Mouse (Mus musculus): ENCODE measurements around the gene Bace2.

Gene Bace2

DNA sequence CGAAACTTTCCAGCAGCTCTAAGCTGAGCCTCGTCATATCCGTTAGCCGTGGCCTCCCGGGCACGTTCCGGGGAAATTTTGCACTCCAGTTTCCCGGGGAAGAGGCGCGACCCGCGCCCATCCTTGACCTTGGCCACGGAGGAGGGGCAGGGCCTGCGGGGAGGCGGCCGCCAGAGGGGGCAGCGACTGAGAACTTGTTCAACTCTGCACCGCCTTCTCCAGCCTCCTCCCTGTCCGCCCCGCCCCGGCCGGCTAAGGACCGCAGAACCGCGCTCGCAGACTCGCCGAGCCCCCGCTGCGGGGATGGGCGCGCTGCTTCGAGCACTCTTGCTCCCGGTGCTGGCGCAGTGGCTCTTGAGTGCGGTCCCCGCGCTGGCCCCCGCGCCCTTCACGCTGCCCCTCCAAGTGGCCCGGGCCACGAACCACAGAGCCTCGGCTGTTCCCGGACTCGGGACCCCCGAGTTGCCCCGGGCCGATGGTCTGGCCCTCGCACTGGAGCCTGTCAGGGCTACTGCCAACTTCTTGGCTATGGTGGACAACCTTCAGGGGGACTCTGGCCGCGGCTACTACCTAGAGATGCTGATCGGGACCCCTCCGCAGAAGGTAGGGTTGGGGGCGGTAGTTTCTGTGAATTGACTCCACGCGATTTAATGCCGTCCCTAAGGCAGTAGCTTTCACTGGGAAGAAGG, at the start of gene Bace2:
Gene Bace2 (plus strand): TSS at position 244 of the 689 bp plus-strand sequence.
- peak in 1 of 2 experiments; percentile 8 for DNase-seq (ENCODE audit: low spot score in 2 of 2)

GRCm38 (mm10) chr16:97307594-97307993, 48.9 kb upstream of the Bace2 start:
- no peak for DNase-seq (ENCODE audit: low spot score in 2 of 2)

DNA sequence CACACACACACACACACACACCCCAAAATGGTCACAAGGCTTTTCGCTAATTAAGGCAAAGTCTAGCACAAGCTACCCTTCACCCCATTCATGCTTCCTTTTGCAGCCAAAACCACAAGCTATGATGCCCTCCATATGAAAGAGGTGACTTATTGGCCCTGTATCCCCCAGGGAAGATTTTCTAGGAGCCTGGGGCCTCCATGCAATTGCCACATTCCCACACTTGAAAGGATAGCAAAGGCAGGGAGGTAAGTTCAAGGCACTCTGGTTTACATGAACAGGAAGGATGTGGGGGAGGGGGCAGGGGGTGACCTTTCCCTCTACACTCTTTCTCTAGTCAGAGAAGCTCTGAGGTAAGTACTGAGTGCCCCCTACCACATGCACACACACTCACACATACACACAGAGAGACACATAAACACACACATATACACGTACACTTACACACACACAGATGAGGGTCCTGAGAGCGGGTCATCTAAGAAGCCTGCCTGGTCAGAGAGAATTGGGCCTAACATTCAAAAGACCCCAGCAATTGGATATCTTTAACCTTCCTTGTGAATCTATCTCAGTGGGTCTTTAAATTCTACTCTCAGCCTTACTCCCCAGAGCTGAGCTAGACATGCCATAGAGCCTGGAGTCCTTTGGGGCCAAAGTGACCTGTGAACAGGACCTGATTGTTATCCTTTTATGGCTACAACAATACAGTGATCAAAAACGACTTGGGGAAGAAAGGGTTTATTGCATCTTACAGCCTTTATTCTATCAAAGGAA, 46.6 kb upstream of the Bace2 start:
- DNase-seq (ENCODE audit: low spot score in 2 of 2), result no peak

- DNase-seq (ENCODE audit: low spot score in 2 of 2), result no peak
Observed at GRCm38 (mm10) chr16:97310570-97310846, 46.0 kb upstream of the Bace2 start.

DNA sequence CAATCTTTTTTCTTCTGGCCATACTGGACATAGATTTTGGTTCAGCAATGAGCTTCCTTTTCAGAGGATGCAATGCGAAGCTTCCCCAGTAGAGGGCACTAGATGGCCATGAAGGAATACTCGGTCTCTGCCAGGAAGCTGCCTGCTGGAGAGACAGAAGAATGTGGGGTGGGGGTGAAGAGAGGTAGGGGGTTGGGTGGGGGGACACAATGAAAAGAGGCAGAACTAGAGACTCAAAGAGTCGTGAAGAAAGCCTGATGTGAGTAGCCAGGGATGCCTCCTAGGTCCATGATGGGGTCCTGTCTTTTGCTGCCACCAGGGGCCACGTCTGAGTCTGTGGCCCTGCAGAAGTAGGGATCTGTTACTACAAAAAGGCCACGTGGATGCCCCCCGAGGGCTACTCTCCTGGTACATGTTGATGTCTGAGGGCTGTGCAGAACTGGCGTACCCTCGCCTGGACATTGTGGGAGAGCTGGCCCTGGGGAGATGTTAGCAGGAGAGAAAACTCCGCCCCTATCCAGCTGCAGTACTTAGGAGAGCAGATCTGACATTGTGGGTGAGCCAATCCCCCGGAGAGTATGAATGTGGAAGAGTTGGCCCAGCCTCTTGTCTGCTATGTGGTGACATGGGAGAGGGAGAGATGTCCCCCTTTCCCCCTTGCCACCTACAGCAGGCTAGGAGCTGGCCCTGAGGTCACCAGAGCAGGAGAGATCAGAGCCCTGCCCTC, 43.4 kb upstream of the Bace2 start:
- peak; percentile 33 to 78 for DNase-seq (ENCODE audit: low spot score in 2 of 2)

GRCm38 (mm10) chr16:97321576-97321975, 35.0 kb upstream of the Bace2 start:
- DNase-seq (ENCODE audit: low spot score in 2 of 2), result no peak

- DNase-seq (ENCODE audit: low spot score in 2 of 2), result no peak
Observed at GRCm38 (mm10) chr16:97322604-97323003, 33.9 kb upstream of the Bace2 start.

GRCm38 (mm10) chr16:97325975-97326374, 30.6 kb upstream of the Bace2 start:
- peak in 1 of 2 experiments; percentile 31 for DNase-seq (ENCODE audit: low spot score in 2 of 2)

DNA sequence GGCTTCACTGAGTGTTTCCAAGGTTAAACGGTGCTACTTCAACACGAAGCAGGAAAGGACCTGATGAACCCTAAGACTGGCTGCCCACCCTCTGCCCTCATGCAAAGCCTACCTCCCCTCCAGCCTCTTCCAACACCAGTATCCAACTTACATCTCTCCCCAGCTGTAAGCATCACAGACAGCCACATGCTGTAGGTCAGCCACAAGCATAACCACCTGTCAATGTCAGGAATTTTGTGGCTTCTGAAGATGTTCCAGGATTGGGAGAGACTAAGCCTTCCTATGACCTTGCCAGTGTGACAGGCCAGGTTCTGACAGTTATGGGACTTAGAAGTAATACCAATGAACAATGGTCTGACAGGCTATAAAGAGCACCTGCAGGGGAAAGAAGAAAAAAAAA, 27.9 kb upstream of the Bace2 start:
- DNase-seq (ENCODE audit: low spot score in 2 of 2), result no peak

GRCm38 (mm10) chr16:97353013-97353412, 3.5 kb upstream of the Bace2 start:
- no peak for DNase-seq (ENCODE audit: low spot score in 2 of 2)

GRCm38 (mm10) chr16:97354632-97355031, 1.9 kb upstream of the Bace2 start:
- no peak for DNase-seq (ENCODE audit: low spot score in 2 of 2)

DNA sequence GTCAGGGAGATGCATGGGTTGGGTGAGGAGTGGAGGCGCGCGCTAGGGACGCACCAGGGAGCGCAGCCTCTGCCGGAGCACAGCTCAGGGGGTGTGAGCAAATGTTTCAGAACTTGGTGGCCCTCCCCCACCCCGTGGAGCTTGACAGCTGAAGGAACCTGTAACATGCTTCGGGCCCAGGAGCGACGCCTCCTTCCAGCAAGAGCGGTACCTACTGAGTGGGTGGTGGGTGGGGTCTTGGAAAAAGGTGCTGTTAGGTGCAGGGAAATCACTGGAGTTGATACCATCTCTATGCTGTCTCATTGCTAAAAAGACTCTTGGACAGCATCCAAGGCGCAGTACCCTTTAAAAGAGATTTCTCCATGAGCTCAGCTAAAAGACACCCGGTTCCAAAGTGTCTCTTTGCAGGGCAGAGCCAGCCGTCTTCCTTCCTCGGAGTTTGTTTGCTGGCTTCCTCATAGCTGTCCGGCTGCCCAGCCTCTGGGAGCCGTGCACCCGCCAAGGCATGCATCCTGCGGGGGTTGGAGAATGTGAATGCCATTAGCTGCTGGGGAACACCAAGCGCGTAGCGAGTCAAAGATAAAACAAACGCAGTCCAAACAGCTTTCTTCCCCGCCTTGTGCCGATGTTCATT, 763 bp downstream of the Bace2 start:
- no peak for DNase-seq (ENCODE audit: low spot score in 2 of 2)

- no peak for DNase-seq (ENCODE audit: low spot score in 2 of 2)
Observed at GRCm38 (mm10) chr16:97362231-97362888, 5.8 kb downstream of the Bace2 start.

- DNase-seq (ENCODE audit: low spot score in 2 of 2), result no peak
Observed at GRCm38 (mm10) chr16:97366141-97366540, 9.6 kb downstream of the Bace2 start.

DNA sequence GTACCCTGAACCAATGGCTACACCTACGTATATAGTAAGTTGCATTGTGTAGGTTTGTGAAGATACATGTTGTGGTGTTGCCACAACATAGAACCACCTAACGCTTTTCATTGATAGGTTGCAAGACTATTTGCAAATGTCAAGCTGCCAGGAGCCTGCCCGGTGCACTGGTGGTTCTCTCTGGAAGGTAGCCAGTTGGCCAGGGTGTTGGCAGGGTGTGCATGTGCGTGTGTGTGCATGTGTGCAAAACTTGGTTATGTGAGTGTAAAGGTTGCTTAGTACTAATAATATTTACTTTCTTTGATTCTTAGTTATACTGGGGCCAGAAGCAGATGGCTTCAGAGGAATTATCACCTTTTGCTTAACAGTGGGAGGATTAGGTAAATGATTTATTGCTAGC, 13.7 kb downstream of the Bace2 start:
- DNase-seq (ENCODE audit: low spot score in 2 of 2), result no peak

DNA sequence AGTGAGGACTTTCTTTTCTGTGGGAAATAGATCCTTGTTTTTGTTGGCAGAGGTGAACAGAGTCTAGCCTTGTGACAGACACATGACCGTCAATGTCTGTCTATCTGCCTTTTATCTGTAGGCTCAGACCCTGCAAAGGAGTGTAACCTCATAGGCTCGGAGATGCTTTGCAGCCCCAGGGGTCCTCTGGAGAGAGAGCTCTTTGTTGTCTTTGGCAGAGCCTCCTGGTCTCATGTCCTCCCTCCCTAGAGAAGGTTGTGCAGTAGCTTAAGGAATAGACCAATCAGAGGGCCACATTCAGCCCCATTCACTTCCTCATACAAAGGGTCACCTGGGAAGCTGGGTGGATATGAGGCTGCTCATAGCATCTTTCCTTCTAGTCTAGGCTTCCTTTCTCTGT, 31.4 kb downstream of the Bace2 start:
- DNase-seq (ENCODE audit: low spot score in 2 of 2), result no peak

DNA sequence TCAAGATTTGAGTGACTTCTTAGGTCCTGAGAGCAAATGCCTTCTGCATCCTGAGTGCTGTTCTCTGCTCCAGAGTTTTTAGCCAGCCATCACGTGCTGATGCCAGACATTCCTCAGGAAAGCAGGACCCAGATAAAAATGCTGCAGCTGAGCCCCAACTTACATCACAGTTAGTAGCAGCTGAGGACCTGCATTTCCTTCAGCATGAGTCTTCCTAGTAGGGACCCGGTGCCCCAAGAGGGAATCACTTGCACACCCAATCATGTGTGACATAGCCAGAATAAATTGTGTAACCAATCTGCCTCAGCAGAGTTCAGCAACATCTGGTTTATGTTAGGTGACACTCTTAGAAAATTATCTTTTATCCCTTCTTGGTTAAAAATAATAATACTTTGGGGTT, 34.7 kb downstream of the Bace2 start:
- no peak for DNase-seq (ENCODE audit: low spot score in 2 of 2)

GRCm38 (mm10) chr16:97391701-97392384, 35.3 kb downstream of the Bace2 start:
- DNase-seq (ENCODE audit: low spot score in 2 of 2), result no peak

DNA sequence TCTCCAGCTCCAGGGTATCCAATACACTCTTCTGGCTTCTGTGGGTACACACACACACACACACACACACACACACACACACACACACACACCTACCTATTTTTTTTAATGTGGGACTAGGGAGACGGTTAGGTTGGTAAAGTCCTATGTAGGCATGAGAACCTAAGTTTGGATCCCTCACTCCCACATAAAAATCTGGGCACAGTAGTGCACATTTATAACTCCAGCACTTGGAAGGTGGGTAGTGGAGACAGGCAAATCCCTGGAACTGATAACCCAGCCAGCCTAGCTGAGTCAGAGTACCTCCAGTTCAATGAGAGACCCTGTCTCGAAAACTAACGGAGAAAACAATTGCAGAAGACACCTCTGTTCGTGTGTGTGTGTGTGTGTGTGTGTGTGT, 39.9 kb downstream of the Bace2 start:
- DNase-seq (ENCODE audit: low spot score in 2 of 2), result no peak

DNA sequence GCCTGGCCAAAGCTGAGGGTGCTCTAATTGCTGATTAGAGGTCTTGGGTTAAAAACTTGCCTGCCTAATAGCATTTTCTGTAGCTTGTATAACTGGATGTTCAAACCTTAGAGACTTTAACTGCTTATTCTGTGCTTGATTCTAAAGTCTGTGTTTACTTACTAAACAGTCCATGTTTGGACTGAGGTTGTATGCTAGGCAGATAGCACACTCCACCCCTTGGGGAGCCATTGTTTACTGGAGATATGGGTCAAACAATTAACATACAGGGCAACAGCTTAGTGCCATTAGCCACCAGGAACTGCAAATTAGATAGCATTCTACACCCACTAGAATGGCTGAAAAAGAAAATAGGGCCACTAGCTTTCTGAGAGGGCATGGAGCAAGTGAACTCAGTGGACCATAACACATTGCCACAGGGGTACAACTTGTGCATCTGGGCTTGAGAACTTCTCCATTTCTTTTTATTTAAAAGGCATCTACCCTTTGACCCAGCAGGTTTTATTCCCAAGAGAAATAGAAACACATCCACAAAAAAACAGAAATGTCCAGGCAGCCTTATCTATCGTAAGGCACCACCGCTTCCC, 41.5 kb downstream of the Bace2 start:
- no peak for DNase-seq (ENCODE audit: low spot score in 2 of 2)

DNA sequence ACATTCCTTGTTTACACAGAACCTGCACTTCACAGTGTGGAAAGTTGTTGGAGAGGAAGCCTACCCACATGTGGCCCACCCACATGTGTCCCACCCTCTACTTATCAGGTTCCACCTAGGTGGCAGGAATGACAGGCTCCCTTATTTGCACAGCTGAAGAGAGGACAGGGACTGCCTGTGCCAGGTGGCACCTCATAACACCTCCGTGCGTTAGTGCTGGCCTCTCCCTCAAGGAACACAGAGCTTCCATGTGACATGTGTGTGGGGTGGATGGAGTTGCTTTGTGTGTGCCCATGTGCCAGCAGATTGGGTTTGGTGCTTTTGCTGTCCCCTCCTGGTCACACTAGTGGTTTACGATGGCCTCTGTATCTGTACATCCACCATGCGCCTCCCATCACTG, 43.4 kb downstream of the Bace2 start:
- no peak for DNase-seq (ENCODE audit: low spot score in 2 of 2)

All from thymus, postnatal 10 days (tissue).